22 mouse cellular contexts compared by ENCODE assay signal in genomic region chr1:38578339-38578738, GRCm38 (mm10).
DNase-seq lines count a peak whose midpoint lies in the region; ATAC-seq lines count a peak whose summit lies in the region.
"Had no signal": no experiment of that assay in that cellular context is flagged by ENCODE, and none has a peak within 500 bp of the region (broad histone marks: within the 10 kb centered on the region; RNA-seq: fewer than 3 reads in every experiment).

No protein-coding gene starts in this region.

- H3K9ac ChIP-seq in hindbrain, embryonic 13.5 days, result no peak overlapping the region
- no peak overlapping the region for H3K9ac ChIP-seq in midbrain, embryonic 11.5 days (ENCODE audit: low read length)
- no peak overlapping the region for H3K9ac ChIP-seq in midbrain, embryonic 14.5 days (replicated peaks; ENCODE audit: low read length)
- no peak overlapping the region for H3K9ac ChIP-seq in lung, embryonic 16.5 days (ENCODE audit: low read length)
- H3K9ac ChIP-seq: liver, embryonic 15.5 days; midbrain, embryonic 12.5 days had no signal

- H3K4me3 ChIP-seq in hindbrain, embryonic 13.5 days, result no peak overlapping the region
- no peak overlapping the region for H3K4me3 ChIP-seq in hindbrain, embryonic 10.5 days
- no peak overlapping the region for H3K4me3 ChIP-seq in midbrain, embryonic 11.5 days (ENCODE audit: low read depth, low read length)
- H3K4me3 ChIP-seq in midbrain, embryonic 14.5 days (replicated peaks; ENCODE audit: low read depth, low read length), result no peak overlapping the region
- H3K4me3 ChIP-seq in lung, embryonic 16.5 days (ENCODE audit: low read length), result no peak overlapping the region
- H3K4me3 ChIP-seq: heart, embryonic 10.5 days; limb, embryonic 10.5 days; liver, embryonic 15.5 days; midbrain, embryonic 12.5 days had no signal

- H3K4me2 ChIP-seq in hindbrain, embryonic 13.5 days, result no peak overlapping the region
- H3K4me2 ChIP-seq in midbrain, embryonic 11.5 days, result no peak overlapping the region
- no peak overlapping the region for H3K4me2 ChIP-seq in midbrain, embryonic 14.5 days (ENCODE audit: low read length)
- H3K4me2 ChIP-seq in lung, embryonic 16.5 days (ENCODE audit: low read depth, low read length), result no peak overlapping the region
- H3K4me2 ChIP-seq: liver, embryonic 15.5 days; midbrain, embryonic 12.5 days had no signal

- no peak for ATAC-seq in hindbrain, embryonic 13.5 days (ENCODE audit: low FRiP score)
- no peak for ATAC-seq in midbrain, embryonic 11.5 days (ENCODE audit: low FRiP score)
- no peak for ATAC-seq in midbrain, embryonic 14.5 days (ENCODE audit: low FRiP score, low TSS enrichment)
- ATAC-seq in lung, embryonic 16.5 days (ENCODE audit: low read depth), result peak; percentile 81
- ATAC-seq: activated CD4-positive, CD25-positive, alpha-beta regulatory T cell, adult 4 months; intestine, embryonic 16.5 days had no signal

- DNase-seq in hindbrain, embryonic 10.5 days (ENCODE audit: low spot score), result no peak
- peak; percentile 51 for DNase-seq in midbrain, embryonic 11.5 days (ENCODE audit: low spot score, missing footprints)
- no peak for DNase-seq in midbrain, embryonic 14.5 days
- DNase-seq in lung, postnatal 10 days, result peak; percentile 17
- no peak for DNase-seq in urinary bladder, adult 18-20 months (ENCODE audit: low spot score in 2 of 2)
- no peak for DNase-seq in thymus, postnatal 10 days (ENCODE audit: low spot score in 2 of 2)
- DNase-seq: adrenal gland, postnatal 10 days; cerebellum, adult 18-20 months; cerebellum, postnatal 25 days; kidney, adult 9 months; kidney, postnatal 14 days; liver; right cerebral cortex, postnatal 14 days; thymus, postnatal 14 days had no signal

- peaks cover 3% of the 10 kb centered on the region; the same call in 1 of the 2 replicates for H3K36me3 ChIP-seq in hindbrain, embryonic 13.5 days
- peaks cover 11% of the 10 kb centered on the region for H3K36me3 ChIP-seq in hindbrain, embryonic 10.5 days
- no peaks in the 10 kb centered on the region for H3K36me3 ChIP-seq in midbrain, embryonic 11.5 days (ENCODE audit: control insufficient read depth, insufficient read depth, low read length)
- H3K36me3 ChIP-seq in midbrain, embryonic 14.5 days (ENCODE audit: control insufficient read depth, insufficient read depth, low read length), result no peaks in the 10 kb centered on the region
- H3K36me3 ChIP-seq in lung, embryonic 16.5 days (ENCODE audit: control insufficient read depth, insufficient read depth, low read length), result no peaks in the 10 kb centered on the region
- H3K36me3 ChIP-seq: heart, embryonic 10.5 days; liver, embryonic 15.5 days; midbrain, embryonic 12.5 days had no signal

- H3K9me3 ChIP-seq in hindbrain, embryonic 13.5 days, result no peaks in the 10 kb centered on the region
- H3K9me3 ChIP-seq in hindbrain, embryonic 10.5 days, result no peaks in the 10 kb centered on the region
- no peaks in the 10 kb centered on the region for H3K9me3 ChIP-seq in midbrain, embryonic 11.5 days (ENCODE audit: control insufficient read depth, low read length)
- H3K9me3 ChIP-seq in midbrain, embryonic 14.5 days (ENCODE audit: control insufficient read depth, low read length), result no peaks in the 10 kb centered on the region
- no peaks in the 10 kb centered on the region for H3K9me3 ChIP-seq in lung, embryonic 16.5 days (ENCODE audit: control insufficient read depth, low read length)
- H3K9me3 ChIP-seq: heart, embryonic 10.5 days; limb, embryonic 10.5 days; liver, embryonic 15.5 days; midbrain, embryonic 12.5 days had no signal

- WGBS in hindbrain, embryonic 13.5 days, result 53% methylated on average over 5 of the region's 5 CpGs
- WGBS in hindbrain, embryonic 10.5 days, result 66% methylated on average over 5 of the region's 5 CpGs
- 75% methylated on average over 5 of the region's 5 CpGs for WGBS in midbrain, embryonic 11.5 days
- WGBS in midbrain, embryonic 14.5 days, result 72% methylated on average over 5 of the region's 5 CpGs
- WGBS in lung, embryonic 16.5 days, result 31% methylated on average over 5 of the region's 5 CpGs

- peaks cover 23% of the 10 kb centered on the region for H3K4me1 ChIP-seq in hindbrain, embryonic 13.5 days (replicated peaks)
- H3K4me1 ChIP-seq in hindbrain, embryonic 10.5 days (replicated peaks), result peaks cover 19% of the 10 kb centered on the region
- no peaks in the 10 kb centered on the region for H3K4me1 ChIP-seq in midbrain, embryonic 11.5 days (ENCODE audit: control insufficient read depth, insufficient read depth, low read length)
- H3K4me1 ChIP-seq in midbrain, embryonic 14.5 days (ENCODE audit: control insufficient read depth, insufficient read depth, low read length), result peaks cover 7% of the 10 kb centered on the region; the same call in 1 of the 2 replicates
- no peaks in the 10 kb centered on the region; the same call in none of the 2 replicates for H3K4me1 ChIP-seq in lung, embryonic 16.5 days (replicated peaks; ENCODE audit: control insufficient read depth, insufficient read depth, low read length)
- H3K4me1 ChIP-seq: liver, embryonic 15.5 days had no signal

- H3K27ac ChIP-seq in hindbrain, embryonic 13.5 days, result peak overlapping the region; percentile 36
- H3K27ac ChIP-seq in hindbrain, embryonic 10.5 days, result no peak overlapping the region
- no peak overlapping the region for H3K27ac ChIP-seq in midbrain, embryonic 11.5 days (ENCODE audit: low read depth, low read length)
- H3K27ac ChIP-seq in midbrain, embryonic 14.5 days (replicated peaks; ENCODE audit: low read depth, low read length), result no peak overlapping the region
- H3K27ac ChIP-seq in lung, embryonic 16.5 days (ENCODE audit: low read length), result no peak overlapping the region
- H3K27ac ChIP-seq: heart, embryonic 10.5 days; limb, embryonic 10.5 days; liver, embryonic 15.5 days; midbrain, embryonic 12.5 days had no signal

- H3K27me3 ChIP-seq in hindbrain, embryonic 13.5 days, result no peaks in the 10 kb centered on the region
- no peaks in the 10 kb centered on the region for H3K27me3 ChIP-seq in hindbrain, embryonic 10.5 days (ENCODE audit: insufficient read depth, poor library complexity, severe bottlenecking)
- H3K27me3 ChIP-seq in midbrain, embryonic 11.5 days (ENCODE audit: control insufficient read depth, insufficient read depth, low read length), result no peaks in the 10 kb centered on the region
- H3K27me3 ChIP-seq in midbrain, embryonic 14.5 days (ENCODE audit: control insufficient read depth, insufficient read depth, low read length), result no peaks in the 10 kb centered on the region
- no peaks in the 10 kb centered on the region for H3K27me3 ChIP-seq in lung, embryonic 16.5 days (ENCODE audit: control insufficient read depth, insufficient read depth, low read depth, low read length)
- H3K27me3 ChIP-seq: liver, embryonic 15.5 days; midbrain, embryonic 12.5 days had no signal

Comparison
In these comparisons a context has a peak if more than half of its experiments do, and no peak if none do; other contexts are left out.
1. DNase-seq: peak in midbrain, embryonic 11.5 days (single experiment) and lung, postnatal 10 days (single experiment); none in hindbrain, embryonic 10.5 days (single experiment), midbrain, embryonic 14.5 days (single experiment), urinary bladder, adult 18-20 months (0 of 2) and thymus, postnatal 10 days (0 of 2).